ENCODE assay signal across 16 mouse cellular contexts in the genomic region with DNA sequence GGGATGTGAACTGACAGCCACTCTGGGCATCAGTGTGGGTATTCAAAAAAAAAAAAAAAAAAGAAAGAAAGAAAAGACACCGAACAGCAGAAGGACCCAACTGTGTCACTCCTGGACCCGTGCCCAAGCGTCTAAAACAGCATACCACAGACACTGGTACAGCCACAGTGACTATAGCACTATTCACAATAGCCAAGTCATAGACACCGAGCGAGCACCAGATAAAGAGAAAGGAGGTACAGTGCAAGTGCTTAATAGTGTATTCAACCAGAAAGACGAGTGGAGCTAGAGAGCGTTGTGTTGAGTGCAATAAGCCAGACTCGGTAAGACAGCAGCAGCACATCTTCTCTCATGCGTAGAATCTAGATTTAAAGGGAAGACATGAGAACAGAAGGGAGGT.
ATAC-seq lines count a peak whose summit lies in the region.
"Had no signal": no experiment of that assay in that cellular context is flagged by ENCODE, and none has a peak within 500 bp of the region (broad histone marks: within the 10 kb centered on the region; RNA-seq: fewer than 3 reads in every experiment).

No protein-coding gene starts in this region.

- peaks cover 13% of the 10 kb centered on the region for H3K4me1 ChIP-seq in hindbrain, embryonic 12.5 days
- H3K4me1 ChIP-seq in hindbrain, embryonic 13.5 days (replicated peaks): peaks cover 19% of the 10 kb centered on the region
- peaks cover 12% of the 10 kb centered on the region for H3K4me1 ChIP-seq in midbrain, embryonic 16.5 days (ENCODE audit: control insufficient read depth, insufficient read depth, low read length)
- peaks cover 12% of the 10 kb centered on the region for H3K4me1 ChIP-seq in midbrain, embryonic 15.5 days
- peaks cover 20% of the 10 kb centered on the region for H3K4me1 ChIP-seq in forebrain, embryonic 15.5 days
- H3K4me1 ChIP-seq in kidney, embryonic 16.5 days (ENCODE audit: insufficient read depth, low read length): 0 out of 2 replicates have a peak, but pooled peaks cover 5% of the 10 kb centered on the region
- H3K4me1 ChIP-seq: liver, embryonic 12.5 days had no signal

- no peaks in the 10 kb centered on the region for H3K36me3 ChIP-seq in hindbrain, embryonic 12.5 days
- no peaks in the 10 kb centered on the region for H3K36me3 ChIP-seq in hindbrain, embryonic 13.5 days
- no peaks in the 10 kb centered on the region for H3K36me3 ChIP-seq in midbrain, embryonic 16.5 days (ENCODE audit: control insufficient read depth, insufficient read depth, low read length)
- H3K36me3 ChIP-seq in midbrain, embryonic 15.5 days (replicated peaks): no peaks in the 10 kb centered on the region
- no peaks in the 10 kb centered on the region for H3K36me3 ChIP-seq in forebrain, embryonic 15.5 days
- no peaks in the 10 kb centered on the region for H3K36me3 ChIP-seq in kidney, embryonic 16.5 days (ENCODE audit: insufficient read depth, low read length)
- H3K36me3 ChIP-seq: embryonic facial prominence, embryonic 13.5 days; heart, embryonic 10.5 days; hindbrain, embryonic 15.5 days; limb, embryonic 13.5 days; liver, embryonic 12.5 days had no signal

- 59% methylated on average over 9 of the region's 9 CpGs for WGBS in hindbrain, embryonic 12.5 days
- 39% methylated on average over 9 of the region's 9 CpGs for WGBS in hindbrain, embryonic 13.5 days
- 41% methylated on average over 9 of the region's 9 CpGs for WGBS in midbrain, embryonic 16.5 days
- WGBS in midbrain, embryonic 15.5 days: 45% methylated on average over 9 of the region's 9 CpGs
- WGBS in forebrain, embryonic 15.5 days: 28% methylated on average over 9 of the region's 9 CpGs
- WGBS in kidney, embryonic 16.5 days: 81% methylated on average over 9 of the region's 9 CpGs

- no peak overlapping the region for H3K9ac ChIP-seq in hindbrain, embryonic 12.5 days
- H3K9ac ChIP-seq in hindbrain, embryonic 13.5 days: no peak overlapping the region
- no peak overlapping the region for H3K9ac ChIP-seq in midbrain, embryonic 16.5 days (ENCODE audit: low read depth, low read length)
- no peak overlapping the region for H3K9ac ChIP-seq in midbrain, embryonic 15.5 days
- no peak overlapping the region for H3K9ac ChIP-seq in forebrain, embryonic 15.5 days (replicated peaks)
- H3K9ac ChIP-seq in kidney, embryonic 16.5 days (replicated peaks; ENCODE audit: low read length): no peak overlapping the region
- H3K9ac ChIP-seq: embryonic facial prominence, embryonic 13.5 days; hindbrain, embryonic 15.5 days; limb, embryonic 13.5 days; liver, embryonic 12.5 days had no signal

- ATAC-seq in hindbrain, embryonic 12.5 days (ENCODE audit: low FRiP score): peak; percentile 72
- ATAC-seq in hindbrain, embryonic 13.5 days (ENCODE audit: low FRiP score): no peak; the same call in 1 of the 2 replicates
- ATAC-seq in midbrain, embryonic 16.5 days: 0 out of 2 replicates have a peak, but pooled peaks have one; percentile 37
- ATAC-seq in midbrain, embryonic 15.5 days (replicated peaks): no peak; the same call in 1 of the 2 replicates
- ATAC-seq in forebrain, embryonic 15.5 days (replicated peaks): 0 out of 2 replicates have a peak, but pooled peaks have one; percentile 41
- 0 out of 2 replicates have a peak, but pooled peaks have one; percentile 14 for ATAC-seq in megakaryocyte progenitor cell, adult 5-6 weeks (replicated peaks; ENCODE audit: poor library complexity)
- ATAC-seq in kidney, embryonic 16.5 days (ENCODE audit: low FRiP score, low TSS enrichment): no peak
- ATAC-seq: activated CD4-positive, CD25-positive, alpha-beta regulatory T cell, adult 4 months; intestine, postnatal 0 days; liver, embryonic 12.5 days had no signal

- H3K4me3 ChIP-seq in hindbrain, embryonic 12.5 days: no peak overlapping the region
- no peak overlapping the region for H3K4me3 ChIP-seq in hindbrain, embryonic 13.5 days
- no peak overlapping the region for H3K4me3 ChIP-seq in midbrain, embryonic 16.5 days (ENCODE audit: low read depth, low read length)
- H3K4me3 ChIP-seq in midbrain, embryonic 15.5 days: no peak overlapping the region
- H3K4me3 ChIP-seq in forebrain, embryonic 15.5 days: no peak overlapping the region
- no peak overlapping the region for H3K4me3 ChIP-seq in kidney, embryonic 16.5 days (ENCODE audit: low read length)
- H3K4me3 ChIP-seq: embryonic facial prominence, embryonic 13.5 days; erythroblast, embryonic 14.5 days; gastrocnemius, adult 2 months; heart, embryonic 10.5 days; hindbrain, embryonic 15.5 days; limb, embryonic 13.5 days; liver, embryonic 12.5 days had no signal

- H3K27me3 ChIP-seq in hindbrain, embryonic 12.5 days: peaks cover 41% of the 10 kb centered on the region
- peaks cover 42% of the 10 kb centered on the region for H3K27me3 ChIP-seq in hindbrain, embryonic 13.5 days
- H3K27me3 ChIP-seq in midbrain, embryonic 16.5 days (ENCODE audit: control insufficient read depth, insufficient read depth, low read depth, low read length): no peaks in the 10 kb centered on the region; the same call in 1 of the 2 replicates
- H3K27me3 ChIP-seq in midbrain, embryonic 15.5 days (replicated peaks): 0 out of 2 replicates have a peak, but pooled peaks cover 3% of the 10 kb centered on the region
- no peaks in the 10 kb centered on the region for H3K27me3 ChIP-seq in forebrain, embryonic 15.5 days
- peaks cover 2% of the 10 kb centered on the region; the same call in 1 of the 2 replicates for H3K27me3 ChIP-seq in kidney, embryonic 16.5 days (ENCODE audit: insufficient read depth, low read length)

- H3K9me3 ChIP-seq in hindbrain, embryonic 12.5 days (replicated peaks): no peaks in the 10 kb centered on the region
- no peaks in the 10 kb centered on the region for H3K9me3 ChIP-seq in hindbrain, embryonic 13.5 days
- H3K9me3 ChIP-seq in midbrain, embryonic 16.5 days (replicated peaks; ENCODE audit: control insufficient read depth, low read length, poor library complexity, severe bottlenecking): no peaks in the 10 kb centered on the region
- H3K9me3 ChIP-seq in midbrain, embryonic 15.5 days: no peaks in the 10 kb centered on the region
- no peaks in the 10 kb centered on the region for H3K9me3 ChIP-seq in forebrain, embryonic 15.5 days
- no peaks in the 10 kb centered on the region for H3K9me3 ChIP-seq in kidney, embryonic 16.5 days (ENCODE audit: low read length)
- H3K9me3 ChIP-seq: embryonic facial prominence, embryonic 13.5 days; heart, embryonic 10.5 days; hindbrain, embryonic 15.5 days; limb, embryonic 13.5 days; liver, embryonic 12.5 days had no signal

- no peak overlapping the region for H3K4me2 ChIP-seq in hindbrain, embryonic 12.5 days (replicated peaks)
- H3K4me2 ChIP-seq in hindbrain, embryonic 13.5 days: no peak overlapping the region
- no peak overlapping the region for H3K4me2 ChIP-seq in midbrain, embryonic 16.5 days (ENCODE audit: low read length)
- no peak overlapping the region for H3K4me2 ChIP-seq in midbrain, embryonic 15.5 days
- no peak overlapping the region for H3K4me2 ChIP-seq in forebrain, embryonic 15.5 days (replicated peaks)
- H3K4me2 ChIP-seq in kidney, embryonic 16.5 days (replicated peaks; ENCODE audit: low read depth, low read length): no peak overlapping the region
- H3K4me2 ChIP-seq: embryonic facial prominence, embryonic 13.5 days; hindbrain, embryonic 15.5 days; limb, embryonic 13.5 days; liver, embryonic 12.5 days had no signal

- no peak overlapping the region for H3K27ac ChIP-seq in hindbrain, embryonic 12.5 days
- no peak overlapping the region for H3K27ac ChIP-seq in hindbrain, embryonic 13.5 days
- H3K27ac ChIP-seq in midbrain, embryonic 16.5 days (ENCODE audit: low read length): no peak overlapping the region
- no peak overlapping the region for H3K27ac ChIP-seq in midbrain, embryonic 15.5 days
- 0 out of 2 replicates have a peak overlapping the region, but pooled peaks have one; percentile 24 for H3K27ac ChIP-seq in forebrain, embryonic 15.5 days (replicated peaks)
- no peak overlapping the region for H3K27ac ChIP-seq in kidney, embryonic 16.5 days (ENCODE audit: low read length)
- H3K27ac ChIP-seq: embryonic facial prominence, embryonic 13.5 days; gastrocnemius, adult 2 months; hindbrain, embryonic 15.5 days; limb, embryonic 13.5 days; liver, embryonic 12.5 days had no signal

Comparison
In these comparisons a context has a peak if more than half of its experiments do, and no peak if none do; other contexts are left out.
1. ATAC-seq: peak in hindbrain, embryonic 12.5 days (single experiment), midbrain, embryonic 16.5 days (single experiment), forebrain, embryonic 15.5 days (single experiment) and megakaryocyte progenitor cell, adult 5-6 weeks (single experiment); none in hindbrain, embryonic 13.5 days (single experiment), midbrain, embryonic 15.5 days (single experiment) and kidney, embryonic 16.5 days (single experiment).